14 mouse cellular contexts compared by ENCODE assay signal in genomic region chr4:143324176-143324924, GRCm38 (mm10). TPM values are rescaled to one million over a fixed set of nuclear protein-coding genes. Genes with fewer than 3 reads are reported as not detected.
DNase-seq lines count a peak whose midpoint lies in the region; ATAC-seq and TF ChIP-seq lines count a peak whose summit lies in the region.
"Had no signal": no experiment of that assay in that cellular context is flagged by ENCODE, and none has a peak within 500 bp of the region (broad histone marks: within the 10 kb centered on the region; RNA-seq: fewer than 3 reads in every experiment).

No protein-coding gene starts in this region.

- no peak overlapping the region for H3K4me3 ChIP-seq in stomach, embryonic 14.5 days (ENCODE audit: low read depth, low read length)
- no peak overlapping the region for H3K4me3 ChIP-seq in stomach, postnatal 0 days (ENCODE audit: low read depth, low read length)
- H3K4me3 ChIP-seq in forebrain, embryonic 11.5 days (ENCODE audit: low read depth, low read length), result no peak overlapping the region
- H3K4me3 ChIP-seq in limb, embryonic 10.5 days, result no peak overlapping the region
- no peak overlapping the region for H3K4me3 ChIP-seq in neural tube, embryonic 15.5 days (replicated peaks)

- TF ChIP-seq EP300 in stomach, postnatal 0 days (optimal IDR thresholded peaks at IDR 0.05), result no peak

- ATAC-seq in stomach, embryonic 14.5 days (ENCODE audit: insufficient number of reproducible peaks, insufficient read depth, low FRiP score, low read depth), result peak; percentile 51; the same call in 1 of the 2 replicates
- ATAC-seq in stomach, postnatal 0 days (ENCODE audit: low FRiP score, low TSS enrichment), result no peak
- peak; percentile 47 for ATAC-seq in forebrain, embryonic 11.5 days (replicated peaks; ENCODE audit: low FRiP score)
- 0 out of 2 replicates have a peak, but pooled peaks have one; percentile 12 for ATAC-seq in neural tube, embryonic 15.5 days (ENCODE audit: low FRiP score)
- ATAC-seq: liver, postnatal 0 days had no signal

- no peaks in the 10 kb centered on the region for H3K9me3 ChIP-seq in stomach, embryonic 14.5 days (ENCODE audit: control insufficient read depth, low read depth, low read length)
- H3K9me3 ChIP-seq in stomach, postnatal 0 days (ENCODE audit: control insufficient read depth, low read length), result no peaks in the 10 kb centered on the region
- H3K9me3 ChIP-seq in forebrain, embryonic 11.5 days (ENCODE audit: control insufficient read depth, low read length), result no peaks in the 10 kb centered on the region
- no peaks in the 10 kb centered on the region for H3K9me3 ChIP-seq in limb, embryonic 10.5 days (replicated peaks)
- no peaks in the 10 kb centered on the region for H3K9me3 ChIP-seq in neural tube, embryonic 15.5 days (replicated peaks)

- 16% methylated on average over 8 of the region's 11 CpGs for WGBS in stomach, embryonic 14.5 days
- WGBS in stomach, postnatal 0 days, result 22% methylated on average over 8 of the region's 11 CpGs
- WGBS in forebrain, embryonic 11.5 days, result 17% methylated on average over 8 of the region's 11 CpGs
- 18% methylated on average over 9 of the region's 11 CpGs for WGBS in limb, embryonic 10.5 days
- WGBS in neural tube, embryonic 15.5 days, result 12% methylated on average over 9 of the region's 11 CpGs

- DNase-seq in stomach, postnatal 0 days (ENCODE audit: low spot score), result no peak
- no peak for DNase-seq in forebrain, embryonic 11.5 days (ENCODE audit: low spot score)
- DNase-seq in limb, embryonic 10.5 days (ENCODE audit: low spot score), result no peak
- no peak for DNase-seq in gastrocnemius, postnatal 10 days
- no peak for DNase-seq in frontal cortex, postnatal 10 days (ENCODE audit: low spot score in 2 of 2)
- DNase-seq in kidney, postnatal 25 days, result no peak
- DNase-seq: liver, postnatal 0 days had no signal

- peaks cover 7% of the 10 kb centered on the region; the same call in 1 of the 2 replicates for H3K4me1 ChIP-seq in stomach, embryonic 14.5 days (ENCODE audit: control insufficient read depth, insufficient read depth, low read length)
- H3K4me1 ChIP-seq in stomach, postnatal 0 days (replicated peaks; ENCODE audit: control insufficient read depth, insufficient read depth), result no peaks in the 10 kb centered on the region
- no peaks in the 10 kb centered on the region for H3K4me1 ChIP-seq in forebrain, embryonic 11.5 days (replicated peaks; ENCODE audit: control insufficient read depth, insufficient read depth, low read length)
- H3K4me1 ChIP-seq in limb, embryonic 10.5 days, result peaks cover 10% of the 10 kb centered on the region; the same call in 1 of the 2 replicates
- H3K4me1 ChIP-seq in neural tube, embryonic 15.5 days, result peaks cover 10% of the 10 kb centered on the region

- no peaks in the 10 kb centered on the region for H3K27me3 ChIP-seq in stomach, embryonic 14.5 days (ENCODE audit: control insufficient read depth, insufficient read depth, low read length)
- H3K27me3 ChIP-seq in stomach, postnatal 0 days (ENCODE audit: control insufficient read depth, insufficient read depth, low read length), result no peaks in the 10 kb centered on the region
- H3K27me3 ChIP-seq in forebrain, embryonic 11.5 days (ENCODE audit: control insufficient read depth, insufficient read depth, low read length), result no peaks in the 10 kb centered on the region
- H3K27me3 ChIP-seq in limb, embryonic 10.5 days (ENCODE audit: low read depth, poor library complexity, severe bottlenecking), result 0 out of 2 replicates have a peak, but pooled peaks cover 3% of the 10 kb centered on the region
- no peaks in the 10 kb centered on the region for H3K27me3 ChIP-seq in neural tube, embryonic 15.5 days (replicated peaks)

- no peak overlapping the region for H3K4me2 ChIP-seq in stomach, embryonic 14.5 days (replicated peaks; ENCODE audit: low read depth, low read length)
- H3K4me2 ChIP-seq in stomach, postnatal 0 days (replicated peaks; ENCODE audit: low read depth), result no peak overlapping the region
- H3K4me2 ChIP-seq in forebrain, embryonic 11.5 days (ENCODE audit: low read depth, low read length, severe bottlenecking), result no peak overlapping the region
- peak overlapping the region; percentile 59 for H3K4me2 ChIP-seq in neural tube, embryonic 15.5 days

- no peak for TF ChIP-seq CTCF in stomach, postnatal 0 days (IDR thresholded peaks at IDR 0.05; ENCODE audit: low read depth)

- H3K27ac ChIP-seq in stomach, embryonic 14.5 days (ENCODE audit: low read length), result no peak overlapping the region; the same call in 1 of the 2 replicates
- H3K27ac ChIP-seq in stomach, postnatal 0 days (replicated peaks), result no peak overlapping the region
- no peak overlapping the region for H3K27ac ChIP-seq in forebrain, embryonic 11.5 days (ENCODE audit: low read depth, low read length)
- peak overlapping the region; percentile 46; the same call in 1 of the 2 replicates for H3K27ac ChIP-seq in limb, embryonic 10.5 days
- H3K27ac ChIP-seq in neural tube, embryonic 15.5 days (replicated peaks), result 0 out of 2 replicates have a peak overlapping the region, but pooled peaks have one; percentile 13

- H3K9ac ChIP-seq in stomach, embryonic 14.5 days (replicated peaks; ENCODE audit: low read depth, low read length), result no peak overlapping the region
- no peak overlapping the region for H3K9ac ChIP-seq in stomach, postnatal 0 days (ENCODE audit: low read length)
- H3K9ac ChIP-seq in forebrain, embryonic 11.5 days (ENCODE audit: low read length), result peak overlapping the region; percentile 27; the same call in 1 of the 2 replicates
- no peak overlapping the region for H3K9ac ChIP-seq in neural tube, embryonic 15.5 days (replicated peaks)
- H3K9ac ChIP-seq: liver, postnatal 0 days had no signal

- no peaks in the 10 kb centered on the region for H3K36me3 ChIP-seq in stomach, embryonic 14.5 days (ENCODE audit: control insufficient read depth, insufficient read depth, low read length)
- no peaks in the 10 kb centered on the region for H3K36me3 ChIP-seq in stomach, postnatal 0 days (ENCODE audit: control insufficient read depth, insufficient read depth, low read length)
- no peaks in the 10 kb centered on the region for H3K36me3 ChIP-seq in forebrain, embryonic 11.5 days (ENCODE audit: control insufficient read depth, insufficient read depth, low read length)
- no peaks in the 10 kb centered on the region for H3K36me3 ChIP-seq in limb, embryonic 10.5 days
- no peaks in the 10 kb centered on the region for H3K36me3 ChIP-seq in neural tube, embryonic 15.5 days

RNA-seq across cellular contexts. Expression of gene Pdpn, which starts 25.0 kb away (rescaled TPM):
- 35.4 and 41.3 TPM in 2 replicates for polyA plus RNA-seq in stomach, embryonic 14.5 days (2014; fragmentation: Nextera tagmentation; extraction: Ambion mirVana)
- 27.5 and 36.0 TPM in 2 replicates for polyA plus RNA-seq in stomach, postnatal 0 days (2015; fragmentation: Nextera tagmentation; extraction: Ambion mirVana)
- polyA plus RNA-seq in forebrain, embryonic 11.5 days (2014; fragmentation: Nextera tagmentation; extraction: Ambion mirVana), result 74.5 and 75.8 TPM in 2 replicates
- 20.0 and 25.8 TPM in 2 replicates for polyA plus RNA-seq in limb, embryonic 10.5 days (2016; fragmentation: Nextera tagmentation; extraction: Ambion mirVana)
- 25.5 and 29.0 TPM in 2 replicates for polyA plus RNA-seq in neural tube, embryonic 15.5 days (2015; fragmentation: Nextera tagmentation; extraction: Ambion mirVana)
- 10 to 100 TPM; 23.1 to 28.3 TPM for total RNA-seq in gastrocnemius, postnatal 10 days (2021)
- total RNA-seq: common myeloid progenitor, adult 5-6 weeks; granulocyte monocyte progenitor cell, adult 5-6 weeks; MEL had no signal

RNA-seq across cellular contexts. Expression of gene Lrrc38, which starts 25.2 kb away (rescaled TPM):
- not detected in 2 replicates for polyA plus RNA-seq in stomach, embryonic 14.5 days (2014; fragmentation: Nextera tagmentation; extraction: Ambion mirVana)
- 0.06 TPM in 1 of 2 replicates, not detected in the other for polyA plus RNA-seq in stomach, postnatal 0 days (2015; fragmentation: Nextera tagmentation; extraction: Ambion mirVana)
- polyA plus RNA-seq in forebrain, embryonic 11.5 days (2014; fragmentation: Nextera tagmentation; extraction: Ambion mirVana), result not detected in 2 replicates
- 0.08 and 0.14 TPM in 2 replicates for polyA plus RNA-seq in limb, embryonic 10.5 days (2016; fragmentation: Nextera tagmentation; extraction: Ambion mirVana)
- 0.59 and 0.70 TPM in 2 replicates for polyA plus RNA-seq in neural tube, embryonic 15.5 days (2015; fragmentation: Nextera tagmentation; extraction: Ambion mirVana)
- 10 to 100 TPM; 18.6 to 24.2 TPM for total RNA-seq in gastrocnemius, postnatal 10 days (2021)
- total RNA-seq: adrenal gland, postnatal 4 days; common myeloid progenitor, adult 5-6 weeks; granulocyte monocyte progenitor cell, adult 5-6 weeks; MEL had no signal
- polyA plus RNA-seq: liver, postnatal 0 days; small intestine, adult 2 months had no signal

Comparison
In these comparisons a context has a peak if more than half of its experiments do, and no peak if none do; other contexts are left out.
1. H3K27ac ChIP-seq: peak in limb, embryonic 10.5 days (single experiment) and neural tube, embryonic 15.5 days (single experiment); none in stomach, embryonic 14.5 days (single experiment), stomach, postnatal 0 days (single experiment) and forebrain, embryonic 11.5 days (single experiment).